Mouse (Mus musculus) kidney, postnatal 0 days (tissue): ENCODE results near the gene Gabbr2. TPM values are rescaled to one million over a fixed set of nuclear protein-coding genes. Genes with fewer than 3 reads are reported as not detected.

Source experiments
- ATAC-seq: fragments of 200-750 bp; cut with Nextera tagmentation; replicated peaks from 2 replicates; pipeline ENCODE4 v1.8.0; 2017; ENCODE audit warnings: low read depth, moderate number of reproducible peaks, moderate TSS enrichment, moderate library complexity; ENCODE audit not compliant: low FRiP score
- DNase-seq: peaks from one replicate; pipeline ENCODE4 v3.0.0-alpha.2; 2016; ENCODE audit warnings: low spot score
- H3K27ac ChIP-seq: fragments of 300-500 bp; sonication (generic); 2 replicates; pipeline ENCODE4 v1.5.1; 2014; ENCODE audit warnings: mild to moderate bottlenecking
- H3K27me3 ChIP-seq: fragments of 300-500 bp; sonication (generic); 2 replicates; pipeline ENCODE4 v1.6.1; 2014; ENCODE audit warnings: low read length, mixed read lengths; ENCODE audit not compliant: insufficient read depth
- H3K36me3 ChIP-seq: fragments of 300-500 bp; sonication (generic); 2 replicates; pipeline ENCODE4 v1.6.1; 2014; ENCODE audit warnings: low read length, mixed read lengths; ENCODE audit not compliant: insufficient read depth
- H3K4me1 ChIP-seq: fragments of 300-500 bp; sonication (generic); replicated peaks from 2 replicates; pipeline ENCODE4 v1.6.1; 2014; ENCODE audit warnings: antibody characterized with exemption, low read length, mixed read lengths; ENCODE audit not compliant: insufficient read depth
- H3K4me2 ChIP-seq: fragments of 300-500 bp; sonication (generic); 2 replicates; pipeline ENCODE4 v1.6.1; 2014; ENCODE audit warnings: mild to moderate bottlenecking, low read length, moderate library complexity, mixed read lengths
- H3K4me3 ChIP-seq: fragments of 300-500 bp; sonication (generic); replicated peaks from 2 replicates; pipeline ENCODE4 v1.5.1; 2014; ENCODE audit warnings: low read depth, low read length
- H3K9ac ChIP-seq: fragments of 300-500 bp; sonication (generic); 2 replicates; pipeline ENCODE4 v1.6.1; 2014; ENCODE audit warnings: low read depth, low read length
- H3K9me3 ChIP-seq: fragments of 300-500 bp; sonication (generic); replicated peaks from 2 replicates; pipeline ENCODE4 v1.6.1; 2016; ENCODE audit warnings: low read length, inconsistent platforms, mixed read lengths
- CTCF ChIP-seq: IDR thresholded peaks from 2 replicates; pipeline ENCODE4 v1.5.1; 2016; ENCODE audit warnings: antibody characterized with exemption, low read depth, mild to moderate bottlenecking, moderate library complexity
- WGBS: fragments of 180-500 bp; shearing (Covaris S2); extraction: QIAGEN DNeasy Blood & Tissue Kit; methylation state at CpG from one replicate; pipeline ENCODE4 v1.1.7; 2014; 5-methylcytosine and 5-hydroxymethylcytosine counted together
- polyA plus RNA-seq: library from polyadenylated mRNA; unstranded; fragments of >200 nt; fragmentation: Nextera tagmentation; extraction: Ambion mirVana; gene quantifications from 2 replicates; pipeline ENCODE4 v1.2.1, GENCODE M21; 2015

Gabbr2 gene
- polyA plus RNA-seq, 1 experiment from 2014 or later = 0.22 TPM

GRCm38 (mm10) chr4:46766326-46766725 is 225.3 kb downstream of the Gabbr2 start:
- Histone ChIP-seq H3K9ac (no peak overlapping the region), H3K9me3 (no peaks in the 10 kb centered on the region), H3K36me3 (no peaks in the 10 kb centered on the region), H3K27ac (no peak overlapping the region), H3K4me2 (no peak overlapping the region), H3K4me3 (no peak overlapping the region), H3K27me3 (no peaks in the 10 kb centered on the region), H3K4me1 (no peaks in the 10 kb centered on the region)
- 57% methylated on average over 7 of the region's 7 CpGs for WGBS
- ATAC-seq (no peak), DNase-seq (no peak)
- no peak for TF ChIP-seq CTCF

DNA sequence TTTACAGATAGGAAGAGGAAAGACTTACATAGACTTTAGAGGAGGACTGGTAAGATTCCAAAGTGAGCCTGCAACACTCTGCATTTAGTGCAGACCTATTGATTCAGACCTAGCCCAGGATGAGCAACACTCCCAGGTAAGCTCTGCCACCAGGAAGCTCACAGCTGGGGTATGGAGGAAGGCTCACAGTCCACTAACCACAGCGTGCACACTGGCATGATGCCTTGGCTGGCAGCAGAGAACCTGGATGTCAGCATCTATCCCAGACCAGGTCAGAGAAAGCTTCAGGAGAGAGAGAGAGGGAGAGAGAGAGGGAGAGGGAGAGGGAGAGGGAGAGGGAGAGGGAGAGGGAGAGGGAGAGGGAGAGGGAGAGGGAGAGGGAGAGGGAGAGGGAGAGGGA is 231.8 kb downstream of the Gabbr2 start:
- no peak overlapping the region for H3K27ac ChIP-seq
- H3K4me1 ChIP-seq = no peaks in the 10 kb centered on the region
- WGBS = 64% methylated on average over 1 of the region's 1 CpGs
- H3K9me3 ChIP-seq = no peaks in the 10 kb centered on the region
- ATAC-seq (no peak), DNase-seq (no peak)
- no peak for TF ChIP-seq CTCF
- H3K27me3 ChIP-seq = no peaks in the 10 kb centered on the region
- no peak overlapping the region for H3K4me3 ChIP-seq
- H3K4me2 ChIP-seq = no peak overlapping the region
- H3K36me3 ChIP-seq = no peaks in the 10 kb centered on the region
- no peak overlapping the region for H3K9ac ChIP-seq

DNA sequence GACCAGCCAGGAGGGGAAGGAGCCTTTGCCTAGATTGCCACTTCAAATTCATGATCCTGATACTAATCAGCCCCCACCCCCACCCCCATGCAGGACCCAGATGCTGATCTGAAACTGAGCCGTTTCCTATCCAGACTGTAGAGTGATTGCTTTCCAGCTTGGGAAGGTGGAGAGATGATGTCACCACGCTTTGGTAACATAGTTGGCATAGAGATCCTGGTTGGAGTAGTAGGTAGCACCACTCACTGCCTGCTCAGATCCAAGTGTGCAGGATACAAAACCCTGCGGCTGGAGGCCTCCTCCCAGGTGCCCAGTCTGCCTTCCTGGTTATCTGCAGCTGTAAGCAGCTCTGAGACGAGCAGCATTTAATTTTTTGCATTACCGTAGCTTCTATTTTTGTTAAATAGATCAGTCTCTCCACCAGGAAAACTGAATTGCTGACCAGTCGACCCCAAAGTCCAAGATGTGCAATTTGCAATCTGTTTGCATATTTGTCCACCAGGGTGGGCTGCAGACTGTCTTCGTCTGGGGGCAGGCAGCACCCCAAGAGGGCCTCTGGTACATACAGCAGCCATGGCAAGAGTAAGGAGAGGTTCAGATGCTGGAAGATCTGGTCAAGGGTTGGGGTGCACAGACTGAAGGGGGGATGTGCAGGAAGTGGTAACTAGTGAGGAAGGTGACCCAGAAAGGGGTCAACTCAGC is 233.2 kb downstream of the Gabbr2 start:
- Histone ChIP-seq H3K9me3 (no peaks in the 10 kb centered on the region), H3K4me1 (no peaks in the 10 kb centered on the region), H3K9ac (no peak overlapping the region), H3K27me3 (no peaks in the 10 kb centered on the region), H3K4me2 (no peak overlapping the region), H3K36me3 (no peaks in the 10 kb centered on the region), H3K27ac (no peak overlapping the region), H3K4me3 (no peak overlapping the region)
- TF ChIP-seq CTCF = peak; percentile 46
- ATAC-seq (no peak), DNase-seq (no peak)
- 64% methylated on average over 7 of the region's 7 CpGs for WGBS

- Histone ChIP-seq H3K4me2 (no peak overlapping the region), H3K4me3 (no peak overlapping the region), H3K9me3 (no peaks in the 10 kb centered on the region), H3K36me3 (no peaks in the 10 kb centered on the region), H3K27ac (no peak overlapping the region), H3K4me1 (no peaks in the 10 kb centered on the region), H3K9ac (no peak overlapping the region), H3K27me3 (no peaks in the 10 kb centered on the region)
- ATAC-seq = 0 out of 2 replicates have a peak, but pooled peaks have one; percentile 29
- no peak for TF ChIP-seq CTCF
- WGBS = 32% methylated on average over 6 of the region's 6 CpGs
- DNase-seq = peak; percentile 3
These were observed 237.1 kb downstream of the Gabbr2 start for GRCm38 (mm10) chr4:46754407-46755194.

DNA sequence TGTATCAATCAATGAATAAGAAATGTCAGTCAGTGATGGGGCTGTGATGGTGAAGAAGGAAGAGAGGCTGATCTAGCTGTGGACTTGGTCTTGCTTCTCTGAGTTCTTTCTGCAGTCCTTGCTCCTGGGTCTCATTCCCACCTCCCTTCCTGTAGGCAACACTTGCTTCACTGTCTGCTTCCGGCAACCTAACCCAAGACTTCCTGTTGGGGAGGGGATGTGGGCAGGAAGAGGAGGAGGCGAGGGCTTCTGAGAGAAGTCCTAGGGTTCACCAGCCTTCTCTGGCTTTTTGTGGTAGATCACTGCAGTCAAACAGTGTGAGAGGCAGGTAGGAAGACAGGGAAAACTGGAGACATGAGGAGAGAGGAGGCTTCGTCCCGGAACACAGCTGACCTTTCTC is 239.4 kb downstream of the Gabbr2 start:
- no peak overlapping the region for H3K4me3 ChIP-seq
- H3K36me3 ChIP-seq = no peaks in the 10 kb centered on the region
- H3K4me1 ChIP-seq = no peaks in the 10 kb centered on the region
- no peak for TF ChIP-seq CTCF
- H3K27ac ChIP-seq = no peak overlapping the region
- no peaks in the 10 kb centered on the region for H3K9me3 ChIP-seq
- H3K27me3 ChIP-seq = no peaks in the 10 kb centered on the region
- WGBS = 70% methylated on average over 4 of the region's 4 CpGs
- H3K9ac ChIP-seq = no peak overlapping the region
- no peak for ATAC-seq
- no peak for DNase-seq
- H3K4me2 ChIP-seq = no peak overlapping the region

DNA sequence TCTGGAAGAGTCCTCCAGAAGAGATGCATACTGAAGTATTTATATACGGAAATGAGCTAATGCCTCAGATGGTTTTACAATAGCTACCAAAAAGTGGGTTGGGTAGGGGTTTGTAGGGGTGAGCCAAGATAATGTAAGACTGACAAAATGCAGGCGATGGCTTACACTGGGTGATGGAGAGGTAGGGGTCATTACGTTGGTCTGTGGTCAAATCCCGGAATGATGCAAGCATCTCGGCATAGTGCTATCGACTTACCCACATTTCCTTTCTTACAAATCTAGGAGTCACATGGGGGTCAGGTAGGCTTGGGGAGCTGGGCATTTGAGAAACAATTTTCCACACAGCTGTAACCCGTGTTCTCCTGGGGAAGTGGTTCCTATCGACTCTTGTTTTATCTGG is 242.7 kb downstream of the Gabbr2 start:
- 68% methylated on average over 8 of the region's 8 CpGs for WGBS
- Histone ChIP-seq H3K9me3 (no peaks in the 10 kb centered on the region), H3K9ac (no peak overlapping the region), H3K4me1 (no peaks in the 10 kb centered on the region), H3K27ac (no peak overlapping the region), H3K4me3 (no peak overlapping the region), H3K27me3 (no peaks in the 10 kb centered on the region), H3K36me3 (no peaks in the 10 kb centered on the region), H3K4me2 (no peak overlapping the region)
- no peak for TF ChIP-seq CTCF
- ATAC-seq = no peak
- DNase-seq = no peak
